Mouse (Mus musculus): Measurements from ENCODE around the gene Lin52. TPM values are rescaled to one million over a fixed set of nuclear protein-coding genes. Genes with fewer than 3 reads are reported as not detected.
"Not testable (repeated sequence)": the region's sequence is repeated elsewhere in the genome, so short reads cannot be mapped to it uniquely, and the experiment has no call there.

Gene Lin52
- polyA plus RNA-seq, 1 experiment: 13.7 TPM

GRCm38 (mm10) chr12:84531906-84532829, 80.9 kb downstream of the Lin52 start:
- Histone ChIP-seq H3K4me1 (ENCODE audit: control insufficient read depth, insufficient read depth, low read length) (peaks cover 29% of the 10 kb centered on the region), H3K27ac (ENCODE audit: insufficient read depth, low read depth, low read length) (peak overlapping the region; percentile 17; the same call in 1 of the 2 replicates), H3K4me3 (ENCODE audit: insufficient read depth, low read length) (no peak overlapping the region)
- no peak for TF ChIP-seq POLR2A (IDR thresholded peaks at IDR 0.05; ENCODE audit: borderline replicate concordance, low read depth, low read length)
- TF ChIP-seq CTCF (IDR thresholded peaks at IDR 0.05; ENCODE audit: low read depth, low read length): no peak

GRCm38 (mm10) chr12:84532830-84533199, 81.6 kb downstream of the Lin52 start:
- TF ChIP-seq CTCF (IDR thresholded peaks at IDR 0.05; ENCODE audit: low read depth, low read length): no peak
- no peak for TF ChIP-seq POLR2A (IDR thresholded peaks at IDR 0.05; ENCODE audit: borderline replicate concordance, low read depth, low read length)

GRCm38 (mm10) chr12:84533706-84534486, 82.7 kb downstream of the Lin52 start:
- no peak overlapping the region for H3K4me3 ChIP-seq (ENCODE audit: insufficient read depth, low read length)
- H3K4me1 ChIP-seq (ENCODE audit: control insufficient read depth, insufficient read depth, low read length): peaks cover 29% of the 10 kb centered on the region
- TF ChIP-seq POLR2A (IDR thresholded peaks at IDR 0.05; ENCODE audit: borderline replicate concordance, low read depth, low read length): no peak
- no peak for TF ChIP-seq CTCF (IDR thresholded peaks at IDR 0.05; ENCODE audit: low read depth, low read length)
- no peak overlapping the region for H3K27ac ChIP-seq (ENCODE audit: insufficient read depth, low read depth, low read length)

More at GRCm38 (mm10) chr12:84532830-84533199, 81.6 kb downstream of the Lin52 start:
- Histone ChIP-seq H3K4me3 (ENCODE audit: insufficient read depth, low read length) (no peak overlapping the region), H3K27ac (ENCODE audit: insufficient read depth, low read depth, low read length) (no peak overlapping the region), H3K4me1 (ENCODE audit: control insufficient read depth, insufficient read depth, low read length) (peaks cover 29% of the 10 kb centered on the region)

- not testable (repeated sequence) for H3K4me1 ChIP-seq (ENCODE audit: control insufficient read depth, insufficient read depth, low read length); H3K4me3 ChIP-seq (ENCODE audit: insufficient read depth, low read length); H3K27ac ChIP-seq (ENCODE audit: insufficient read depth, low read depth, low read length)
Measured at GRCm38 (mm10) chr12:84539537-84539936, 88.3 kb downstream of the Lin52 start.

GRCm38 (mm10) chr12:84541391-84541958, 90.3 kb downstream of the Lin52 start:
- H3K4me3 ChIP-seq (ENCODE audit: insufficient read depth, low read length): no peak overlapping the region
- TF ChIP-seq POLR2A (IDR thresholded peaks at IDR 0.05; ENCODE audit: borderline replicate concordance, low read depth, low read length) (no peak), CTCF (IDR thresholded peaks at IDR 0.05; ENCODE audit: low read depth, low read length) (no peak)
- H3K27ac ChIP-seq (ENCODE audit: insufficient read depth, low read depth, low read length): no peak overlapping the region
- no peaks in the 10 kb centered on the region for H3K4me1 ChIP-seq (ENCODE audit: control insufficient read depth, insufficient read depth, low read length)

GRCm38 (mm10) chr12:84546028-84546427, 94.8 kb downstream of the Lin52 start:
- Histone ChIP-seq H3K27ac (ENCODE audit: insufficient read depth, low read depth, low read length) (no peak overlapping the region), H3K4me1 (ENCODE audit: control insufficient read depth, insufficient read depth, low read length) (no peaks in the 10 kb centered on the region), H3K4me3 (ENCODE audit: insufficient read depth, low read length) (no peak overlapping the region)
- TF ChIP-seq CTCF (IDR thresholded peaks at IDR 0.05; ENCODE audit: low read depth, low read length): peak; percentile 52
- TF ChIP-seq POLR2A (IDR thresholded peaks at IDR 0.05; ENCODE audit: borderline replicate concordance, low read depth, low read length): no peak

- TF ChIP-seq POLR2A (IDR thresholded peaks at IDR 0.05; ENCODE audit: borderline replicate concordance, low read depth, low read length) (no peak), CTCF (IDR thresholded peaks at IDR 0.05; ENCODE audit: low read depth, low read length) (no peak)
- Histone ChIP-seq H3K4me1 (ENCODE audit: control insufficient read depth, insufficient read depth, low read length) (no peaks in the 10 kb centered on the region), H3K4me3 (ENCODE audit: insufficient read depth, low read length) (no peak overlapping the region), H3K27ac (ENCODE audit: insufficient read depth, low read depth, low read length) (no peak overlapping the region)
Measured at GRCm38 (mm10) chr12:84546577-84547085, 95.4 kb downstream of the Lin52 start.

- Histone ChIP-seq H3K4me3 (ENCODE audit: insufficient read depth, low read length) (no peak overlapping the region), H3K4me1 (ENCODE audit: control insufficient read depth, insufficient read depth, low read length) (no peaks in the 10 kb centered on the region), H3K27ac (ENCODE audit: insufficient read depth, low read depth, low read length) (no peak overlapping the region)
- no peak for TF ChIP-seq CTCF (IDR thresholded peaks at IDR 0.05; ENCODE audit: low read depth, low read length)
- no peak for TF ChIP-seq POLR2A (IDR thresholded peaks at IDR 0.05; ENCODE audit: borderline replicate concordance, low read depth, low read length)
Measured at GRCm38 (mm10) chr12:84548251-84548650, 97.0 kb downstream of the Lin52 start.

GRCm38 (mm10) chr12:84555218-84555617, 104.0 kb downstream of the Lin52 start:
- no peaks in the 10 kb centered on the region for H3K4me1 ChIP-seq (ENCODE audit: control insufficient read depth, insufficient read depth, low read length)
- H3K27ac ChIP-seq (ENCODE audit: insufficient read depth, low read depth, low read length): no peak overlapping the region
- TF ChIP-seq POLR2A (IDR thresholded peaks at IDR 0.05; ENCODE audit: borderline replicate concordance, low read depth, low read length) (no peak), CTCF (IDR thresholded peaks at IDR 0.05; ENCODE audit: low read depth, low read length) (no peak)
- no peak overlapping the region for H3K4me3 ChIP-seq (ENCODE audit: insufficient read depth, low read length)

Data from bone marrow macrophage, adult 2 months (primary cell).